Mouse (Mus musculus): ENCODE measurements around the gene Ttc21a.
A peak's percentile ranks its signal among the peaks of the same experiment; 100 is the strongest.

DNA sequence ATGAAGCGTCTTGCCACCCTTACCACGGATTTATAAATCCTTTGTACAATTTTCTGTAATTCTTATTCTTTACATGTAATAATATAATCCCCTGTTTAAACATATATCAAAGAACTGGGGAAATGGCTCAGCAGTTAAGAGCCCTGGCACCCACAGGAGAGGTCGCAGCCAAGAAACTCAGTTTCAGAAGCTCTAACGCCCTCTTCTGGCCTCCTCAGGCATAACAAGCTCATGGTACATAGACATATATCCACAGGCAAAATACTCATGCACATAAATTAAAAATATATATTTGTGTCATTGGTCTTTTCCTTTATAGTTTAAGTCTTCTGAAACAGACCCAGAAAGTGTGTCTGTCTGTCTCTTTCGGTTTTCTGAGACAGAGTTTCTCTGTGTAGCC lies 37.2 kb downstream of the Ttc21a start:
- TF ChIP-seq CTCF (conservative IDR thresholded peaks at IDR 0.05; ENCODE audit: low read length) (peak; percentile 71), POU5F1 (IDR thresholded peaks at IDR 0.05; ENCODE audit: borderline replicate concordance, low read length) (no peak), NANOG (IDR thresholded peaks at IDR 0.05; ENCODE audit: borderline replicate concordance, low read length) (no peak)
